Mouse (Mus musculus): ENCODE results near the gene Gm28035.

Gm28035 gene

GRCm38 (mm10) chr2:30240267-30240666 is at the start of gene Gm28035:
Gm28035 (plus strand) TSS chr2:30240567.
- no peak for DNase-seq (ENCODE audit: low read depth, low spot score)

- no peak for DNase-seq (ENCODE audit: low read depth, low spot score)
These were observed 48.4 kb upstream of the Gm28035 start for GRCm38 (mm10) chr2:30191790-30192580.

- DNase-seq (ENCODE audit: low read depth, low spot score), result no peak
These were observed 45.7 kb upstream of the Gm28035 start for GRCm38 (mm10) chr2:30194656-30195055.

- no peak for DNase-seq (ENCODE audit: low read depth, low spot score)
These were observed 42.3 kb upstream of the Gm28035 start for GRCm38 (mm10) chr2:30198021-30198420.

- no peak for DNase-seq (ENCODE audit: low read depth, low spot score)
These were observed 40.4 kb upstream of the Gm28035 start for GRCm38 (mm10) chr2:30199984-30200383.

GRCm38 (mm10) chr2:30200388-30200925 is 39.9 kb upstream of the Gm28035 start:
- no peak for DNase-seq (ENCODE audit: low read depth, low spot score)

GRCm38 (mm10) chr2:30203439-30203838 is 36.9 kb upstream of the Gm28035 start:
- DNase-seq (ENCODE audit: low read depth, low spot score), result no peak

- no peak for DNase-seq (ENCODE audit: low read depth, low spot score)
These were observed 35.1 kb upstream of the Gm28035 start for GRCm38 (mm10) chr2:30205255-30205628.

GRCm38 (mm10) chr2:30205629-30206357 is 34.6 kb upstream of the Gm28035 start, which contains the start of gene Kyat1:
Kyat1 (minus strand) TSS chr2:30205847.
- DNase-seq (ENCODE audit: low read depth, low spot score), result peak; percentile 94

- no peak for DNase-seq (ENCODE audit: low read depth, low spot score)
These were observed 33.0 kb upstream of the Gm28035 start for GRCm38 (mm10) chr2:30207401-30207800.

GRCm38 (mm10) chr2:30207886-30208285 is 32.5 kb upstream of the Gm28035 start:
- no peak for DNase-seq (ENCODE audit: low read depth, low spot score)

GRCm38 (mm10) chr2:30211408-30212168 is 28.8 kb upstream of the Gm28035 start:
- no peak for DNase-seq (ENCODE audit: low read depth, low spot score)

GRCm38 (mm10) chr2:30212169-30212545 is 28.2 kb upstream of the Gm28035 start:
- DNase-seq (ENCODE audit: low read depth, low spot score), result no peak

- no peak for DNase-seq (ENCODE audit: low read depth, low spot score)
These were observed 27.4 kb upstream of the Gm28035 start for GRCm38 (mm10) chr2:30212951-30213350.

GRCm38 (mm10) chr2:30214745-30215144 is 25.6 kb upstream of the Gm28035 start:
- DNase-seq (ENCODE audit: low read depth, low spot score), result no peak

- DNase-seq (ENCODE audit: low read depth, low spot score), result no peak
These were observed 24.9 kb upstream of the Gm28035 start for GRCm38 (mm10) chr2:30215493-30215892.

GRCm38 (mm10) chr2:30216293-30216692 is 24.1 kb upstream of the Gm28035 start:
- no peak for DNase-seq (ENCODE audit: low read depth, low spot score)

GRCm38 (mm10) chr2:30235593-30235992 is 4.8 kb upstream of the Gm28035 start:
- no peak for DNase-seq (ENCODE audit: low read depth, low spot score)

GRCm38 (mm10) chr2:30236426-30237198 is 3.8 kb upstream of the Gm28035 start:
- DNase-seq (ENCODE audit: low read depth, low spot score), result no peak

- DNase-seq (ENCODE audit: low read depth, low spot score), result peak; percentile 99
These were observed 3.0 kb upstream of the Gm28035 start, which contains the start of gene Lrrc8a for GRCm38 (mm10) chr2:30237199-30237880. Lrrc8a (plus strand) TSS chr2:30237715.
